Mouse (Mus musculus): ENCODE results near the gene Vtn. TPM values are rescaled to one million over a fixed set of nuclear protein-coding genes. Genes with fewer than 3 reads are reported as not detected.
A peak's percentile ranks its signal among the peaks of the same experiment; 100 is the strongest.

Vtn gene
- polyA plus RNA-seq (2015; fragmentation: Nextera tagmentation; extraction: Ambion mirVana), result 675 and 834 TPM in 2 replicates

DNA sequence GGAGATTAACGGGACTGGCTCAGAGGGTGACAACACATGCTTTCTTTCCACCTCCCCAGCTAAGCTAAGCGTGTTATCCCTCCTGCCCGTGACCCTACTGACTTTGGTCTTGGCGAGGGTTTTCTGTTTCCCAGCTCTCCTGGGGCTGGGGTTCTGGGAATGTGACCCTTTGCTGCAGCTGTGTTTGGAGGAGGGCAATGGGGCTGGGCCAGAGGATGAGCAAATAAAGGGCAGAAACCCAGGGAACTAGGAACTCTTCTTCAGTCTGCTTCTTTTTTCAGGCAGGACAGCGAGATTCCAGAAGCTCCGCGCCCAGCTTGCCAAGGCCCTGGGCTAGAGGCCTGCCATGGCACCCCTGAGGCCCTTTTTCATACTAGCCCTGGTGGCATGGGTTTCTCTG lies at the start of gene Vtn:
TSS of gene Vtn (plus strand) at position 88 of the 400 bp plus-strand sequence.
- Histone ChIP-seq H3K27me3 (peaks cover 76% of the 10 kb centered on the region), H3K9ac (peak within 1 kb of the TSS; percentile 37), H3K36me3 (replicated peaks) (no peaks in the 10 kb centered on the region), H3K4me2 (peak within 1 kb of the TSS; percentile 69), H3K4me1 (replicated peaks) (peaks cover 22% of the 10 kb centered on the region), H3K4me3 (replicated peaks) (peak within 1 kb of the TSS; percentile 50), H3K9me3 (replicated peaks) (no peaks in the 10 kb centered on the region), H3K27ac (replicated peaks) (peak within 1 kb of the TSS; percentile 75)
- 50% methylated on average over 7 of the region's 7 CpGs for WGBS (ENCODE audit: insufficient replicate concordance)
- peak; percentile 60 for ATAC-seq (ENCODE audit: insufficient read depth)

DNA sequence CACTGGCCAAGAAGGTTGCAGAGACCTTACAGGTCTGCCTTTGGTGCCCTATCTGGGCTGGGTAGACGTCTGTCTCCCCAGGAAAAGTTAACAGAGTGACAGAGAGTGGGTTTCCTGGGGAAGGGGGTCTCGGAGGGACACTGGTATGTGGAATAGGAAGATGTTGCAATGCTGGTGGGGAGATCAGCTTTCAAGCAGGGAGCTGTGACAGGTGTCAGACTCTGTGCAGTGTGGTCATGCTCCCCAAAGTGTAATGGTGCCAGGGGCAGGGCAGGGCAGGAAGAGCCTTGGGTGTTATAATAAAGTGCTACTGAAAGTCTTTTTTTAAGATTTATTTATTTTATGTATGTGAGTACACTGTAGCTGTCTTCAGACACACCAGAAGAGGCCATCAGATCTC lies 48.6 kb upstream of the Vtn start:
- no peak for ATAC-seq (ENCODE audit: insufficient read depth)
- Histone ChIP-seq H3K27me3 (no peaks in the 10 kb centered on the region), H3K4me3 (replicated peaks) (no peak overlapping the region), H3K9ac (no peak overlapping the region), H3K36me3 (replicated peaks) (no peaks in the 10 kb centered on the region), H3K4me2 (no peak overlapping the region), H3K9me3 (replicated peaks) (no peaks in the 10 kb centered on the region), H3K4me1 (replicated peaks) (no peaks in the 10 kb centered on the region), H3K27ac (replicated peaks) (no peak overlapping the region)
- 4% methylated on average over 2 of the region's 2 CpGs for WGBS (ENCODE audit: insufficient replicate concordance)

DNA sequence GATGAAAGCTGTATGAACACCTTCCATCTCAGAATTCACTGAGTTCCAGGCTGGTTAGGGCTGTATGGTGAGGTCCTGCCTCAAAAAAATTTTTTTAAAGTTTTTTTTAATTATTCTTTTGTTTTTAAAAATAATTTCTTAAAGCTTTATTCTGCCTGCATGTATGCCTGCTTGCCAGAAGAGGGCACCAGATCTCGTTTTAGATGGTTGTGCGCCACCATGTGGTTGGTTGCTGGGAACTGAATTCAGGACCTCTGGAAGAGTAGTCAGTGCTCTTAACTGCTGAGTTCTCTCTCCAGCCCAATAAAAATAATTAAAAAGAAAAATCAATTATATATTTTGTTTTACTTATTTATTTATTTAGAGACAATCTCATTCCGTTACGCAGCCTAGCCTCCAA lies 45.2 kb upstream of the Vtn start:
- H3K36me3 ChIP-seq (replicated peaks), result no peaks in the 10 kb centered on the region

DNA sequence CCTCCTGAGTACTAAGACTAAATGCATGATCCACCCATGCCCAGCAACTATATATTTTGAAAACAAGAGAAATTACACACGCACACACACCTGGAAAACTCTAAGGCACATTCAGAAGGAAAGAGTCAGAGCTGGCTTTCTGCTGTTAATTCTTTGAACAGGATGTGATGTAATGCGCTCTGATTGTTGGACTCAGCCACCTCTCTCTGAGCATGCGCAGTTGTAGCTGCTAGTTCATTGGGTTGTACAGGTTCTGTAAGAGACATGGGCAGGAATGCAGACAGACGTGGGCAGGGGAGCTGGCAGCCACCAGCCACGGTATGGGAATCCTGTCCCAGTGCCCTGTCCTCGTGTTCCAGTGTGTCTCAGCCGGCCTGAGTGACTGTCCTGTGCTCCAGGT lies 44.6 kb upstream of the Vtn start:
- Histone ChIP-seq H3K36me3 (replicated peaks) (no peaks in the 10 kb centered on the region), H3K4me1 (replicated peaks) (no peaks in the 10 kb centered on the region), H3K9me3 (replicated peaks) (no peaks in the 10 kb centered on the region), H3K4me3 (replicated peaks) (no peak overlapping the region), H3K9ac (no peak overlapping the region), H3K27me3 (no peaks in the 10 kb centered on the region), H3K4me2 (no peak overlapping the region), H3K27ac (replicated peaks) (no peak overlapping the region)
- 55% methylated on average over 7 of the region's 7 CpGs for WGBS (ENCODE audit: insufficient replicate concordance)
- ATAC-seq (ENCODE audit: insufficient read depth), result no peak

More for the DNA sequence above, 45.2 kb upstream of the Vtn start:
- H3K9me3 ChIP-seq (replicated peaks), result no peaks in the 10 kb centered on the region
- 16% methylated on average over 4 of the region's 4 CpGs for WGBS (ENCODE audit: insufficient replicate concordance)
- no peaks in the 10 kb centered on the region for H3K4me1 ChIP-seq (replicated peaks)
- no peak for ATAC-seq (ENCODE audit: insufficient read depth)
- H3K4me2 ChIP-seq, result no peak overlapping the region
- H3K4me3 ChIP-seq (replicated peaks), result no peak overlapping the region
- H3K9ac ChIP-seq, result no peak overlapping the region
- no peaks in the 10 kb centered on the region for H3K27me3 ChIP-seq
- no peak overlapping the region for H3K27ac ChIP-seq (replicated peaks)

DNA sequence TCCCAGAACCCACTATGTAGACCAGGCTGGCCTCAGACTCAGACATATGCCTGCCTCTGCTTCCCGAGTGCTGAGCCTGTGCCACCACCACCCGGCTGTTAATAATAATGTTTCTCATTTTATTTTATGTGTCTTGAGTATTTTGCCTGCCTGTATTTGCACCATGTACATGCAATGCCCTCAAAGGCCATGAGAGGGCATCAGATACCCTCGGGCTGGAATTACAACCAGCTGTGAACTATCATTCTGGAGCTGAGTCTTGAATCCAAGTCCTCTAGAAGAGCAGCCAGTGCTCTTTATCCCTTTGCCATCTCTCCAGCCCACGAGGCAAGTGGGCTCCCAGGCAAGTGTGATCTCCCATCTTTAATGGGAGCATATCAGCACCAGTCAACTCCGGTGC lies 43.6 kb upstream of the Vtn start:
- H3K27me3 ChIP-seq, result no peaks in the 10 kb centered on the region
- H3K9me3 ChIP-seq (replicated peaks), result no peaks in the 10 kb centered on the region
- H3K9ac ChIP-seq, result no peak overlapping the region
- no peaks in the 10 kb centered on the region for H3K36me3 ChIP-seq (replicated peaks)
- no peak overlapping the region for H3K4me3 ChIP-seq (replicated peaks)
- 26% methylated on average over 5 of the region's 5 CpGs for WGBS (ENCODE audit: insufficient replicate concordance)
- 0 out of 2 replicates have a peak overlapping the region, but pooled peaks have one; percentile 8 for H3K4me2 ChIP-seq
- no peaks in the 10 kb centered on the region for H3K4me1 ChIP-seq (replicated peaks)
- no peak for ATAC-seq (ENCODE audit: insufficient read depth)
- no peak overlapping the region for H3K27ac ChIP-seq (replicated peaks)

DNA sequence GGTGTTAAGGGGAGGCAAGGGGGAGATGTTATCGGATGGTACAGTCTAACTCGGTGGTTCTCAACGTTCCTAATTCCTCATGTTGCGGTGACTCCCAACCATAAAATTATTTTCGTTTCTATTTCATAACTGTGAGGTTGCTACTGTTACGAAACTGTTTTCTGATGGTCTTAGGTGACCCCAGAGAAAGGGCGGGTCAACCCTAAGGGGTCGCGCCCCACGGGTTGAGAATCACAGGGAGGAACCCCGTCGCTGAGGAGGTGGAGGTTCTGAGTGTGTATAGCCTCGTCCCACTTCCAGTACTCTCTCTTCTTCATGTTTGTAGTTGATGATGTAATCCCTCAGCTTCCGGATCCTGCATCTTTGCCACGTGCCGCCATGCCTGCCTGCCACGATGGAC lies 40.2 kb upstream of the Vtn start:
- Histone ChIP-seq H3K9ac (no peak overlapping the region), H3K4me3 (replicated peaks) (no peak overlapping the region), H3K27me3 (no peaks in the 10 kb centered on the region), H3K4me2 (no peak overlapping the region), H3K4me1 (replicated peaks) (peaks cover 11% of the 10 kb centered on the region), H3K9me3 (replicated peaks) (no peaks in the 10 kb centered on the region), H3K27ac (replicated peaks) (no peak overlapping the region), H3K36me3 (replicated peaks) (no peaks in the 10 kb centered on the region)
- 65% methylated on average over 17 of the region's 17 CpGs for WGBS (ENCODE audit: insufficient replicate concordance)
- ATAC-seq (ENCODE audit: insufficient read depth), result no peak

DNA sequence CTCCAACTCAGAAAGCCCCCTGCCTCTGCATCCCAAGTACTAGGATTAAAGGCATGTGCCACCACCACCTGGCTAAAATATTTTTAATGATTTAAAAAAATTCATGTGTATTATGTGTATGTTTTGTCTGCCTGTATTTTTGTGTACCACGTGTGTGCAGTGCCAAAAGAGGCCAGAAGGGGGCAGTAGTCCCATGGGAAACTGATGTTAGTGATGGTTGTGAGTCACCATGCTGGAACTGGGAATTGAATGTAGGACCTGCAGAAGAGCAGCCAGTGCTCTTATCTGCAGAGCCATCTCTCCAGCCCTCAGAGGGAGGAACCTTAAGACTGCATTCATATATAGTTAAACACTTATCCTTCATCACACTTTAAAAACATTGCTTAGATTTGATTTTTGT lies 37.0 kb upstream of the Vtn start:
- no peak for ATAC-seq (ENCODE audit: insufficient read depth)
- Histone ChIP-seq H3K4me2 (no peak overlapping the region), H3K27me3 (no peaks in the 10 kb centered on the region), H3K27ac (replicated peaks) (no peak overlapping the region), H3K9ac (no peak overlapping the region), H3K4me3 (replicated peaks) (no peak overlapping the region), H3K36me3 (replicated peaks) (no peaks in the 10 kb centered on the region), H3K9me3 (replicated peaks) (no peaks in the 10 kb centered on the region), H3K4me1 (replicated peaks) (peaks cover 39% of the 10 kb centered on the region)
- 56% methylated on average over 1 of the region's 1 CpGs for WGBS (ENCODE audit: insufficient replicate concordance)

DNA sequence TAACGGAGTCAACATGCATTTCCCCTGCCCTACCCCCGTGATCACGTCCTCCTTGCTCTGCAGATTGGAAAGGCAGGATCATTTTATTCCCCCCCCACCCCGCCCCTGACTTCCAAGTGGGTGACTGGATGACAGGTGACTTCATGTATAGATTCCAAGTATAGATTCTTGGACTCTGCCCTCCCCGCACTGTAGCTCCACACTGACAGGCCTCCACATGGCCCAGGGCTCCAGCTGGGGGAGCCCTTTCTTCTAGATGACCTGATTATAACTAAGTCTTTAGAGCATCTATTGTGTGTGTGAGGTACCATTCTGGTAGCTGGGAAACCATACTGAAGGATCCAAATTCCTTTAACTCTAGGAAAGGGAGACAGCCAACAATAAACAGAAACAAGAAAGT lies 36.2 kb upstream of the Vtn start:
- ATAC-seq (ENCODE audit: insufficient read depth), result no peak
- 61% methylated on average over 5 of the region's 5 CpGs for WGBS (ENCODE audit: insufficient replicate concordance)
- H3K4me3 ChIP-seq (replicated peaks), result no peak overlapping the region
- H3K9ac ChIP-seq, result no peak overlapping the region
- H3K36me3 ChIP-seq (replicated peaks), result no peaks in the 10 kb centered on the region
- no peaks in the 10 kb centered on the region for H3K9me3 ChIP-seq (replicated peaks)
- no peak overlapping the region for H3K27ac ChIP-seq (replicated peaks)
- peaks cover 44% of the 10 kb centered on the region for H3K4me1 ChIP-seq (replicated peaks)
- H3K27me3 ChIP-seq, result no peaks in the 10 kb centered on the region
- H3K4me2 ChIP-seq, result no peak overlapping the region

DNA sequence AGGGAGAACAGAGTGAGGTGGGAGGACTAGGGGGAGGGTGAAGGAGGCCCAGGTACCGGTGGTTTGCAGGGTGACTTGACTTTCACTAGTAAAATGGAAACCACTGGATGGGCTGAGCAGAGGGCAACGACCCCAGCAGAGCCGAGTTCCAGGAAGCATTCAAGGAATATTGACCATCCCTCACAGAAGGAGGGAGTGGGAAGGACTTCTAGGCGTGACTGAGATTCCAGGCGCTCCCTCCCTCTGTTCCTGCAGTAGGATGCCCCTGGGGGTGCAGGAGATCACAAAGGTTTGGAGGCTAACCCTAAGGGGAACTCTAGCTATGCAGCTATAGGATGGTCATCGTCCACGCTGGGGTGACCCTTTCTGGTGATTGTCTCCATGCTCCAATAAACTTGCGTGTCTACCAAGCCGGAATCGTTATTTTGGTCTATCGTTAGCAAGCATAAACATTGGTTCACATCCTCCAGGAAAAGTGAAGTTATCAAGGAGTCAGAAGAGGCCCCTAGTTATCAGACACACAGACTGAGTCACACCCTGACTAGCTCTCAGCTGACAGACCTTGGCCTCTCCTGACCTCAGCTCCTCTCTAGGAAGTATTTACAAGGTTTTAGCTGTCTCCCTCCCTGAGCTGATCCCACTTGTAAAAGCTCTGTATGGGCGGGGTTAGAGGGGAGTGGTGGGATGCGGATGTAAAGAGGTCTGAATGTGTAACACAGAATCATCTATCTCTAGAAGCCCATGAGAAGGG lies 35.4 kb upstream of the Vtn start:
- Histone ChIP-seq H3K27ac (replicated peaks) (no peak overlapping the region), H3K9me3 (replicated peaks) (no peaks in the 10 kb centered on the region), H3K4me3 (replicated peaks) (no peak overlapping the region), H3K36me3 (replicated peaks) (no peaks in the 10 kb centered on the region), H3K4me2 (peak overlapping the region; percentile 7; the same call in 1 of the 2 replicates), H3K4me1 (replicated peaks) (peaks cover 46% of the 10 kb centered on the region), H3K27me3 (no peaks in the 10 kb centered on the region), H3K9ac (no peak overlapping the region)
- ATAC-seq (ENCODE audit: insufficient read depth), result no peak
- WGBS (ENCODE audit: insufficient replicate concordance), result 44% methylated on average over 13 of the region's 13 CpGs

DNA sequence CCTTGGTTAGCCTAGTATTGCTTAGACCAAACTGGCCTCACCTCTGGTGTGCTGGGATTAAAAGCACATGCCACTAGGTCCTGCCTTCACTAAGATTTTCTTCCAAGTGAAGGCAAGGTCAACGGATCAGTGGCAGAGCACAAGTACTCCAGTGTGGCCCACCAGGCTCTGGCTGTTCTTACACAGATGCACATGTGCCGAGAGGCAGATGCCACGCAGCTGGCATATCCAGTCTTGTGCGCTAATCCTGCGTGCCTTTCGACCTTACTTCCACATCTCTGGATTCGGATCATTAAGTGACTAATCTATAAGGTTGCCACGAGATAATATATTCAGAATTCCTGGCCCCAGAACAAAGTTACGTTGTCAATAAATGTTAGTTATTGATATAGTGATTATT lies 33.8 kb upstream of the Vtn start:
- Histone ChIP-seq H3K36me3 (replicated peaks) (no peaks in the 10 kb centered on the region), H3K4me2 (peak overlapping the region; percentile 83), H3K27ac (replicated peaks) (no peak overlapping the region), H3K27me3 (no peaks in the 10 kb centered on the region), H3K9me3 (replicated peaks) (no peaks in the 10 kb centered on the region), H3K4me3 (replicated peaks) (peak overlapping the region; percentile 62), H3K9ac (no peak overlapping the region), H3K4me1 (replicated peaks) (peaks cover 46% of the 10 kb centered on the region)
- WGBS (ENCODE audit: insufficient replicate concordance), result 47% methylated on average over 9 of the region's 9 CpGs
- no peak for ATAC-seq (ENCODE audit: insufficient read depth)

DNA sequence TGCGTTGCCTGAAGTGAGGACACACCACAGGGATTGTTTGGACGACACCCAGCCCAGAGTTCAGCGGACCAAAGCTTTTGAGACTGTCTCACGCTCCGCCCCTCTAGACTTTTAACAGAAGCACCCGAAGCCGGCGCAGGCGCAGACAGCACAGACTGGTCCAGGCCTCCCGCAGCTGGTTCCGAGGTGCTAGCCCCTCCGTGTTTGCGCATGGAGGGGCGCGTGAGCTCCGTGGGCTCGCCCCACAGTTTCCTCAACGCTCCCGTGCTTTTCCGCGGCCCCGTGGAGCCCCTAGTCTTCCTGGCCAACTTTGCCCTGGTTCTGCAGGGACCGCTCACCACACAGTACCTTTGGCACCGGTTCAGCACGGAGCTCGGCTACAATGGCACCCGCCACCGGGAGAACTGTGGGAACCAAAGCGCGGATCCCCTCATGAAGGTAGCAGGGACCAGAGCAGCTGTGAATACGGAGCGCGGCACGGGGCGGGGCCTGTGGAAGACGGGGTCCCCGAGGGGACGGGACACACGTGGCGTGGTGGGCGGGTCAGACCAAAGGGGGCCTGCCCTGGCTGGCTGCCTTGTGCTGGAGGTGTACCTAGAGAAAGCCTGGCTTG lies 33.2 kb upstream of the Vtn start, which contains the start of gene Slc46a1:
TSS of gene Slc46a1 (plus strand) at position 130 of the 613 bp plus-strand sequence.
- under 1% methylated on average over 41 of the region's 41 CpGs for WGBS (ENCODE audit: insufficient replicate concordance)
- Histone ChIP-seq H3K36me3 (replicated peaks) (no peaks in the 10 kb centered on the region), H3K9ac (peak within 1 kb of the TSS; percentile 59), H3K4me1 (replicated peaks) (peaks cover 46% of the 10 kb centered on the region), H3K4me2 (peak within 1 kb of the TSS; percentile 83), H3K27me3 (no peaks in the 10 kb centered on the region), H3K27ac (replicated peaks) (peak within 1 kb of the TSS; percentile 76), H3K9me3 (replicated peaks) (no peaks in the 10 kb centered on the region), H3K4me3 (replicated peaks) (peak within 1 kb of the TSS; percentile 62)
- peak; percentile 85 for ATAC-seq (ENCODE audit: insufficient read depth)

All from liver, embryonic 15.5 days (tissue).